Mouse (Mus musculus) v-Abl transformed pro-B cells (cell line): ENCODE results near the gene Sparcl1.

ENCODE experiments used
- in situ Hi-C, 2 experiments: fragments of 400-800 bp; cut with MboI; formaldehyde crosslinking; loops; one replicate each; pipeline ENCODE4 v1.15.1; 2025; ENCODE audit not compliant: unreplicated experiment in 2 of 2

The Sparcl1 gene

DNA sequence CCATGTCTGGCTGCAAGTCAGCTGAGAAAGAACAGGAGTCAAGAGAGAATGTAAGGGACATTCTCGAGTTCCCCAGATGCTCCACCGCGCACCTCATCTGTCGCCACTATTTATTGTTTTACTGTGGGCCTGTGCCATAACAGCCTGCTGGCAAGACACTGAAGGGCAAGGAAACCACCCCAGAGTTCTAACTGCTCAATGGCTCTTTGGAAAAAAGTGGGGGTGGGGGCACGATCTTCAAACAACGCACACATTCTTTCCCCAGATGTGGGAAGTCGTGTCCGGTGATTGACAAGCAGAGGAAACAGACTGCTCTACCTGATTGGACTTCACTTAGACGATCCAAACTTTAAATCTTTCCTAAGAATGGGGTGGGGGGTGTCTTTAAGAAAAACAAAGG lies 1.5 kb downstream of the Sparcl1 start:
- in situ Hi-C loops: no loop called here

DNA sequence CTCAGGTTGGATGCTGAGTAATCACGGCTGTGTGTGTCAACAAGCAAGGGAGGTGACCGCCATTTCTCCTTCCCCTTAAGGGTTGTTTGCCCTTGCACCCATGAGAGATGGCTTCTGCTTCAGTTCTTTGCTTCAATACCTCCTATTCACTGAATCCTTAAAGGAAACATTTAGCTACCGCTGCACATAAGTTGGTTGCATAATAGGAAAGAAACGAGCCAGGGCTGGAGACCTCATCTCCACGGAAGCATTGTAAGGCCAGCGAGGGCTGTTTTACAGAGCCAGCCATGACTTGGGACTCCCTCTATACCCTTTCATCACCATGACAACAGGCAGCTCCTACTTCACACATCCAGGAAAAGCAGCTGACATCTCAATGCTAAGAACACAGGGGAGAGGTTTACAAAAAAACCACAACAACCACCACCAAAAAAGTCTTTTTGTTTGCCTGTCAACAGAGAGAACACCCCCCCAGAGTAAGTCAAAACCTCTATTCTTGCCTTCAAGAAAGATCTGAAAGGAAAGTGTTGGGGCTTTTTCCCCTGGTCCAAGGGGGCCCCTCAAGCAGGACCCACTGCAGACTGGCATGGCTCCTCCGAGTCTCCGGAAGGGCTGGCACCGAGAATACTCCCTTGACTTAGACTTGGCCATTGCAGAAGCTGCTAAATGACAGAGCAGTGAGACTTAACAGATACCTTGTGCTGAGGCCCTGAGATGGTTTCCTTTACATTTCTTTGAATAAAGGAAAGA lies 3.2 kb downstream of the Sparcl1 start:
- in situ Hi-C loops: no loop called here

DNA sequence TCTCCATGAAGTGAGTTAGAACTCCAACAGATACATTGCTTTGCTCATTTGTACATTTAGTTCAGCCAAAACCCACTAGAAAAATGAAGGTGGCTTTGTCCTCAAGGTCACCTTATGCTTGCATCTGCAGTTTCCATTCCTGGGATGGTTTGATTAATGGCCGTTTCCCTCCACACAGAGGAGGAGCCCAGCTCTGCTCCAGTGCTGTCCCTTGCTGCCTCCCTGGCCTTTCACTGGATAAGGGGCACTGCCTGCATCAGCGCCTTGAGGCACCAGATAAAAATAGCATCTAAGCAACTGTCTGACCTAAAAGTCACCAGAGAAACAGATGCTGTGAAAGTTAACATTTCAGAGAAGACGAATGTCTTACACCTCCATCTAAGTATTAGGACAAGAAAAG lies 4.0 kb downstream of the Sparcl1 start:
- in situ Hi-C loops: loop anchor here in 1 of 2 experiments (10.0 kb wide), 1 partner anchor 215 kb away; the partner anchor contains the start of gene Mepe

DNA sequence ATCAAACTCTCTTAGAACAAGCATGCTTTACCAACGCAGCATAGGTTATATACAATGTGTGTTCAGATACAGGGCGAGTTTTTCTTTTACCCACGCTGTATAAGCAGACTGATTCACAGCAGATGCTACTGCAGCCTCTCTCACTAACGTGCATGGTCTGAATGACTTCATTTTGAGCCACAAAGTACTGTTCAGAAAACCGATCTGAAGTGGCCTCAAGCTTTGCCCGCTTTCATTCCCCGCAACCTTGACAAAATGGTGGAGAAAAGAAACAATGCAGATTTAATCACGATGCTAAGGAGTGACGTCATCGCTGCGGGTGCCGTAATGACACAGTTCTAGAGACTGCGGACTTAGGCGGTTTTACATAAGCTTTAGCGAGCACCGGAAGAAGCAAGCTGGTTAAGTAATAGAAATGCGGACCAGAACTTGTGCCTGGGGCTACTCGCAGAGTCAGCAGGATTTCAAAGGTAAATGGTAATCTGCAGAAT lies 4.6 kb downstream of the Sparcl1 start:
- in situ Hi-C loops: loop anchor here in 1 of 2 experiments (10.0 kb wide), 1 partner anchor 216 kb away; the partner anchor contains the start of gene Mepe

DNA sequence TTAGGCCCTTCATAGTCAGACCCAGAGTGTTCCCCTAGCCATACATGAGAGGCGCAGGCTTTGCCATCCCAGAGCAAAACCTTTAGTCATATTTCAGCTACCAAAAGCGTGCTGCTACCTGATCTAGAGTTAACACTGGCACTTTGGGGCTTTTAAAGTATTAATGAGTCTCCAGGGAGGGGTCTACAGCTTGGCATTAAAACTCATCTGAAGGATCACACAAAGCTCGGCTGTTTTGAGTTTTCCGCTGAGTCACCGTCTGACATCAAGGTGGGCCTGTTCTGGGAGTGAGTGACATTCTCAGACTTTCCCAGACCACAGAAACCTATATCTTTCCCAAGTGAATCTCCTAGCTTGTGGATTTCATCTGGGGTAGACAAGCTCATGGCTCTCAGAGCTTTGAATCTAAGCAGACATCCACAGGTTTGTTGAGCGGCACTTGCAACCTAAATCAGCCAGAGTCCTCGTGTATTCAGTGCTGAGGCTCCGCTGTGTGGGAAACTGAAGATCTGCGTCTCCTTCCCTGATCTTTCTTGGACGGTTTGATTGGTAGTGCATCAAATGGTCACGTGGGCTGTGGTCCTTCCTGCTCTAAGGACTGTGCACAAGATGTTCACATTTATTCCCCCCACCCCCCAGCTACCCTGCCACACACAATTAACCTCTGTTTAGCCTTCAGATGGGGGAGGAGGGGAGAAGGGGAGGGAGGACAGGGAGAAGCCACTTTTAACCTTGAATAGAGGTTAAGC lies 5.2 kb downstream of the Sparcl1 start:
- in situ Hi-C loops: loop anchor here in 1 of 2 experiments (10.0 kb wide), 1 partner anchor 216 kb away; the partner anchor contains the start of gene Mepe

DNA sequence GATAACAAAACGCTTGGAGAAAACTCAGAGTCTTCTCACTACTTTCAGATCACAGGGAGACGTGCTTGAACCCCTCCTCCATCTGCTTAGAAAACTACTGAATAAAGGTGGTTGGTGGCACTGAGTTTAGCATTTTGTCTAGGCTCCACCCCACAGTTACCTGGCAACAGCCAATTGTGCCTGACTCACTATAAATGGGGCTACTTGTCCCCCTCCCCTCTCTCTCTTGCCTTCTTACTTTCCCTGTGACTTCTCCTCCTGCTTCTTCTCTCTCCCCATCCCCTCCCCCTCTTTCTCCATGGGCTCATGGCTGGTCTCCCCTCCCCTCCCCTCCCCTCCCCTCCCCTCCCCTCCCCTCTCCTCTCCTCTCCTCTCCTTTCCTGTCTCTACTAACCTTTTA lies 9.4 kb downstream of the Sparcl1 start:
- in situ Hi-C loops: loop anchor here in 1 of 2 experiments (10.0 kb wide), 1 partner anchor 221 kb away; the partner anchor contains the start of gene Mepe

DNA sequence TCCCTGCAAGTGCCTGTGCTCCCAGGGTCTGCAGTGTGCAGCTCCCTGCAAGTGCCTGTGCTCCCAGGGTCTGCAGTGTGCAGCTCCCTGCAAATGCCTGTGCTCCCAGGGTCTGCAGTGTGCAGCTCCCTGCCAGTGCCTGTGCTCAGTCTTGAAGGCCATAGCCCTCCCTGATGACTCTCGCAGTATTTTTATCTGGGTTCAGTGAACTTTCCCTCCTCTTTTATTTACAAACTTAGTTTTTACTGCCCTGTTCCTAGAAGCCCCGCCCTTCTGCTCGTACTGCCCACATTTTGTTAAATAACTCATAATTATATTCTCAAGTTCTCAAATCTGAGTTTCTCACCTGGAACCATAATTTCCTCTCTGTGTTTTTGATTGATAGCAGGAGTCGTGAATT lies 10.4 kb downstream of the Sparcl1 start:
- in situ Hi-C loops: loop anchor here in 1 of 2 experiments (10.0 kb wide), 1 partner anchor 222 kb away; the partner anchor contains the start of gene Mepe

DNA sequence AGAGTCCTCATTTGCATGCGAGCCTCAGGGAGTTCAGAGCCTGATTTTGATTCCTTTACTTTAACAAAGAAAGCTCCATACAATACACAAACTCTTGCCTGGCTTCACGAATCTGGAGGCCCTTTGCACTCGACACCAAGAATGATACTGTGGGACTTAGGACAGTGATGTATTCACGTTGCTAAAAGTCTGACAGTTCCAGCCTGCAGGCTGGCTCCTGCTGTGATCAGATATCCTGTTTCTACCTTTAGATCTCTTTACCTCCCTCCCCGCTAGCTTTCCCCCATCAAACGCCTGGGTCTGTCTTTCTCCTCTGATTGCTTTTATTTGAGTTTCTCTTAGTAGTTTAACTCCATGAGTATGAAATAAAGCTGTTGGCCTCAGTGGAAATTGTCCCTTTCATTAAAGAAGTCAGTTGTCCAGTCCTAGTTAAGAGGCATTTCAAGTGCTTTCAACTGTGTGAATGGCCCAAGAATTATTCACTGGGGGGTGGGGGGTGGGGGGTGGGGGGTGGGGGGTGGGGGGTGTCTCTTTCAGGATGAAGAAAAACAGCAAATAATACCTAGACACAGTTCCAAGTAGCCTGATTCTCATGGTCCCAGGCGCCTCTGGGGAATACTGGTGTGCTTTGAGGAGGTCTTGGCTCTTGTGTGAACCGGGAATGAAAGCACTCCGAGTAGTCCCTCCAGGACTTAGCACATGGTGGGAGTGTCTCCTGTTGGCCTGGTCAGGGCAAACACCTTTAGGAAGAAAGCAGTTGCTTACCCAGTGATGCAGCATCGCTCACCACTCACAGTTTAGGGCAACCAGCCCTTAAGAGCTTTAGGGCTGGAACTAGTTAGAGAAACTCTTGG lies 11.6 kb downstream of the Sparcl1 start:
- in situ Hi-C loops: loop anchor here in 1 of 2 experiments (10.0 kb wide), 1 partner anchor 223 kb away; the partner anchor contains the start of gene Mepe

DNA sequence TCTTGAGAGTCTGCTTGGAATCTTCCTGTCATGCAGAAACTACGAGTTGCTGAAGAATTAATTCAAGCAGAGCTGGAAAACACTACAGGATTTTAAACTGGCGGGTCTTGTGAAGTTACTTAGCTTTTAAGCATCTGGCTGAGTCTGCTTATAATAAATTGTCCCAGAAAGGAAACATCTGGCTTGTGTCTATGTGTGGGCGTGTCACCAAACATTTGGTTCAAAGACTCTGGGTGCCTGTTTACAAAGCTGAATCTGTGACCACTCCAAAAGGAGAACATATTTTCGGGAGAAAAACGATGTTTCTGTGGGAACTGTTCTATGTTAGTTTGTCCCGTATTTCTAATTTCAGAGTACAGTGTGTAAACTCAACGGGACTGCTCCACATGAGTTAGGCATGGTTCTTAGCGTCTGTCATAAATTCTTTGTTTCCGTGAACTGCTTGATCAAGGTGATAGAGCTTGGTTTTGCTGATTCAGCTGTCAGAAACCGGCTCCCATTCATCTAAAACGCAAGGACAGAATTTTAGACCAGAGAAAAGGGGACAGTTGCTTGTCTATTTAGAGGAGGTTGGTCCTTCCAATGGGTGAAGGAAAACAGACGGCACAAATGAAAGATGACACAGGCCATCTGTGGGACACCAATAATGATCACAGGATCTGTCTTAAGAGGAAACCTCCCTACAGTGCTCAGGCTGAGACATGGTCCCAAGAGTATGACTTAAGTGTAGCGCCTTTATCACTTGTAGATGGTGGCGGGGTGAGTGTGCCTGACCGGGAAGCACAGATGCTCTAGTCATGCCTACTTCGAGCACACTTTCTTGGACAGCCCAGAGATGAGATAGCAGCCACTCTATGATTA lies 17.2 kb downstream of the Sparcl1 start:
- in situ Hi-C loops: no loop called here

DNA sequence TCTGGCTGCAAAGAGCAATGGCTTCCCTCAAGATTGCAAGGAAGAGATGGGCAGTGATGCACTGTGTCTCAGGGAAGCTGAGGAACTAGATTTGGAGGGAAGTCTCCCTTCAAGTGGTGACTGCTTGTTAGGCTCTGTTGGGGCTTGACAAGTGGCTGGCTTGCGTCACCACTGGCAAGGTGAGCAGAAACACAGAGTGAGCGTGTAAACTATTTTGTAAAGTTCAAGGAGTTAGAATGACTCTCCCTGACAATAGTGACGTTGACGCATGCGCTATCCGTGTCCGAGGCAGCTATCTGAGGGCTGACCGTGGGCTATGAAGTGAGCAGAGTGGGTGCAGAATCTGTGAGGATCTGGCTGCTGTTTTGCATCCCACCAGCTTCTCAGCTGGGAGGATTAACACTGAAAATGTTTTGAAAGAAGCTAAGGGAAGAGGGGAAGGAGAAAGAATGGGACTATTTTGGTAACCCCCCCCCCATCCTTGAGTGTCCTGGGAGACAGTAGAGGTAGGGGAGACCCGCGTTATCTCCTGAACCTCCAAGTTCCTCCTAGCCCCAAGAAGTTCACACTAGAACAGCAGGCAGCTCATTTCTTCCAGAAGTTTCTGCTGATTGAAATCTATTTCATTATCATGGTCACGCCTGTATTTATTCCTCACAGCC lies 18.0 kb downstream of the Sparcl1 start:
- in situ Hi-C loops: no loop called here

DNA sequence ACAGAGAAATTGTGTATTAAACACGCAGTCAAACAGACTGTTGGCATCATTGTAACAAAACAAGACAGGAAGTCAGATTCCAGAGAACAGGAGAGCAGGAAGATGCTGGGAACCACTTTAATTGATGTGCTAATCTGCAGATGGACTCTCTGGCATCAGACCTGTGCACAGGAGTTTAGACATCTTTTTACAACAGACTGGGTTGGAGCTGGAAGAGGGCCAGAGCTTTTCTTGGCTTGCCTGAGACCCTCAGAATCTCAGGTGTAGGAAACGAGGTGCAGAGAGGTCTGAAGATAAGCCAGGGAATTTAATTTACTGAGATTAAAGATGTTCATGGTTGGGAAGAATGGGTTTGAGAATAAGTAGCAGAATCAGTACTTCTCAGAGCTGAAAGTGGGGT lies 23.8 kb downstream of the Sparcl1 start:
- in situ Hi-C loops: no loop called here

DNA sequence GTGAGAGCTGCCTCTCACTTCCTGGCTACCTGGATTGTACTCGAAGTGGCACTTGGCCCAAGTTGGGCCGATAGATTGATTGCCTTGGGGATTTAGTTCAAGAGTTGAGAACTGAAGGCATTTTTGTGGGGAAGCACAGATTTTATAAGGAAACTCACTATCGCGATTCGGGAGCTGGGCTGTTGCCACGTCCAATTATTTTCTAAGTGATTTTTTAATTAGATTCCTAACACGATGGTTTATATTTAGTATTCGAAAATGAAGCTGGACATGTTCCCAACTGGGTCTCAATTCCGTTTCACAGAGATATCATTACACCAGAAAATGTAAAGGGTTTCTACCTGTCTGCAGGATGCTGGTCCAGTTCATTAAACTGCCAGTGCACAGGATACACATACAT lies 28.2 kb downstream of the Sparcl1 start:
- in situ Hi-C loops: no loop called here

DNA sequence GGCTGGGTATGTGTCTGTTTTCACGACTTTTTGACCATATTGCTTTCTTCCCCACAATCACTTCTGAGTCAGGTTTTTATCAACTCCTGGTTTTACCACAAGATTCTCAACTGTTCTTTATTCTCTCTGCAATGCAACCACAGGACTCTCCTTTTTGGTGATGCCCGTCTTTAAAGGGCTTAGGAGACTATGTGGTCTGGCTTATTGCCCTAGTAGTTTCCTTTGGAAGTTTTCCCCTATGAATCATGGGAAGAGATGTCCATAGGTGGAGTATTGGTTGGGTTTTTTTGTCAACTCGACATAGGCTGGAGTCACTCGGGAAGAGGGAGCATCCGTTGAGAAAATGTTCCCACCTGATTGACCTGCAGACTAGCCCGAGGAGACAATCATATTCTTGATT lies 32.8 kb downstream of the Sparcl1 start:
- in situ Hi-C loops: no loop called here

DNA sequence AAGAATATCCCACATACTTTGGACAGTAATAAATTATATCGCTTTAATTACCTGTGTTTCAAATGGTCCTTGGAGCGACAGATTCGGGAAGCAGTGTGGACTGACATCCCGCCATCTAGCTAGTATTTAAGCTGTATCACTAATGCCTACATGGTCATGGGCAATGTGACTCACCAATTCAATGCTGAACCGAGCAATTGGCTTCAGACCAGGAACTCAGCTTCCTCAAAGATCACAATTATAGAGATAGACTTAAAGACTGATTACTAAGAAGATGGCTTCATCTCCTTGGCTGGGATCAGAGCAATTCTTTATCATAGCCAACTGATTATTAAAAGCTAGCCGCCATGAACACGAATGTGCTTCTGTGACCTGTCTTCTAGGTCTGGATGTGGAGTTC lies 36.0 kb downstream of the Sparcl1 start, which contains the start of gene Gm17660:
TSS of gene Gm17660 (minus strand) at position 101 of the 400 bp plus-strand sequence.
- in situ Hi-C loops: no loop called here

DNA sequence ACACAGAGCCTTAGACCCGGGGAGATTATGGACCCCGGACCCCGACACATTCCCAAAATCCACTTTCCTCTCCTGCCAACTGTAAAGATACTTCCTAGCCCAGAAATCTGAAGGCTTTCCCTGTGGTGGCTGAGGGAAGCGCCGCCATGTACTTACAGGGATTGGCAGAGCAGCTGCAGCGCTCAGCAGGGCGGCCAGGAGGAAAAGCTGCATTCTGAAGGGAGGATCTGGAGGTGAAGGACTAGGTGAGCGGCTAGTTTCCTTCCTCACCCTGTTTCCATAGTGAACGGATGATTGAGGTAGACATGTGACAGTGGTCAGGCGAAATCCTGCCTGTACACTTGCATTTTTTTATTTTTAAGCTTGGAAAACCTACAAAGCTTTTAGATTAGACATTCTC lies 37.2 kb downstream of the Sparcl1 start:
- in situ Hi-C loops: no loop called here

DNA sequence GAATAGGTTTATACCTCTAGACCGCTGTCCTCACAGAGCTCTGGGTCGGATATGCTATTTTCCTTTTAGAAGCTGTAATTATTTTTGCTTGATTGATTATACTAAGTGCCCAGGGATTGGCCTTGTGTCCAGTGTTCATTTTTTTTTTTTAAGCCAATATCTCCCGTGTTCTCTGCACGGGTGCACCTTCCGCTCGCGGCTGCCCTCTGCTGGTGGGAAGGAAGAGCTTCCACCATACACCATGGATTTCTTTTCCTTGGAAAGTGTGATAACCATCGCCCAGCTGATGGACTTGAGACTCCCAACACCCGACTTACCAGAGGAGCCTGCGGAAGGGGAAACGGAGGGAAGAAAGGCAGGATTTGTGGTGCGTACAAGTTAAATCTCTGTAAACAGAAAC lies 39.1 kb downstream of the Sparcl1 start:
- in situ Hi-C loops: loop anchor here (25.0 kb wide), 2 partner anchors 1238 to 1813 kb away; partner anchors contain the start of gene Zfp326 (in 1 of the 2)

DNA sequence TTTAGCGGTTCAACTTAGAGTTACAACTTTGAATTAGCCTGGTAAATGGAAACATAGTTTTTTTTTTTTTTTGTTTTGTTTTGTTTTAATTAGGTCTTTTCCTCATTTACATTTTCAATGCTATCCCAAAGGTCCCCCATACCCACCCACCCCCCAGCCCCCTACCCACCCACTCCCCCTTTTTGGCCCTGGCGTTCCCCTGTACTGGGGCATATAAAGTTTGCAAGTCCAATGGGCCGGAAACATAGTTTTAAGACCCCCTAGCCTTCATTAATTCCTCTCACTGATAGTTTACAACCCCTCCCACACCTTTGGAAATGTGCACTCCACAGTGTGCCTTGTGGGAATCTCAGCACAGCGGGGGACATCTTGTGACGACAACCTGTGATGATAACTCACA lies 39.9 kb downstream of the Sparcl1 start:
- in situ Hi-C loops: loop anchor here (25.0 kb wide), 2 partner anchors 1239 to 1814 kb away; partner anchors contain the start of gene Zfp326 (in 1 of the 2)

DNA sequence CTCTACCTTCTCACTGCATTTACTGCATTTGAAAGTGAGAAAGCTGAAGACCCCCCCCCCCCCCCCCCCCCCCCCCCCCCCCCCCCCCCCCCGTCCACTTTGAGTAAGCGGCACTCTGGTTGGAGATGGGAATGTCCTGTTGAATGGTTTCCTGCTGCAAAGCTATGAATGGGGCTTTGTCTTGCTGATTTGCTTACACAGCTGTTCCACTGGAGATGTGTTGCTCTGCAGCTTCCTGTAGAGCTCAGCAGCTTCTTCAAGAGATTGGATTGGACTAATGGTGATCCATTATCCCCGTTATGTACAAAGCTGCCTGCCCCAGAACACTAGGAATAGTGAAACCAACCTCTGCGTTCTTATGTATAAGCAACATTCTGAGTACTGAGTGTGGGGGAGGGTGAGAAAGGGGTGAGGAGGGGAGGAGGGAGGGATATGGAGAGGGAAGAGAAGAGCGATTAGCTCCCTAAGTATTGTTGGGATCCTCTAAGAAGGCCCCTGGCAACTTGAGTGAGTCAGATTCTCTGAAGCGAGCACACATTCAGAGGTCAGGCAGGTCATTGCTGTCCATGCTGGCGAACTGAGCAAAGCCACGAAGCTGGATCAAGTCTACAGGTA lies 41.2 kb downstream of the Sparcl1 start:
- in situ Hi-C loops: loop anchor here (25.0 kb wide), 2 partner anchors 1240 to 1815 kb away; partner anchors contain the start of gene Zfp326 (in 1 of the 2)
